Mouse (Mus musculus) central nervous system, embryonic 14 days (tissue): ENCODE measurements around the gene Tnfsf9. TPM values are rescaled to one million over a fixed set of nuclear protein-coding genes. Genes with fewer than 3 reads are reported as not detected.

Source experiments
- polyA plus RNA-seq: library from polyadenylated mRNA; depleted of rRNA; stranded (reverse); fragments of >200 nt; gene quantifications from 2 replicates; pipeline ENCODE4 v1.2.3, GENCODE M21; 2012; rRNA removed

Tnfsf9 gene
- polyA plus RNA-seq, result 6.9 and 7.3 TPM in 2 replicates

DNA sequence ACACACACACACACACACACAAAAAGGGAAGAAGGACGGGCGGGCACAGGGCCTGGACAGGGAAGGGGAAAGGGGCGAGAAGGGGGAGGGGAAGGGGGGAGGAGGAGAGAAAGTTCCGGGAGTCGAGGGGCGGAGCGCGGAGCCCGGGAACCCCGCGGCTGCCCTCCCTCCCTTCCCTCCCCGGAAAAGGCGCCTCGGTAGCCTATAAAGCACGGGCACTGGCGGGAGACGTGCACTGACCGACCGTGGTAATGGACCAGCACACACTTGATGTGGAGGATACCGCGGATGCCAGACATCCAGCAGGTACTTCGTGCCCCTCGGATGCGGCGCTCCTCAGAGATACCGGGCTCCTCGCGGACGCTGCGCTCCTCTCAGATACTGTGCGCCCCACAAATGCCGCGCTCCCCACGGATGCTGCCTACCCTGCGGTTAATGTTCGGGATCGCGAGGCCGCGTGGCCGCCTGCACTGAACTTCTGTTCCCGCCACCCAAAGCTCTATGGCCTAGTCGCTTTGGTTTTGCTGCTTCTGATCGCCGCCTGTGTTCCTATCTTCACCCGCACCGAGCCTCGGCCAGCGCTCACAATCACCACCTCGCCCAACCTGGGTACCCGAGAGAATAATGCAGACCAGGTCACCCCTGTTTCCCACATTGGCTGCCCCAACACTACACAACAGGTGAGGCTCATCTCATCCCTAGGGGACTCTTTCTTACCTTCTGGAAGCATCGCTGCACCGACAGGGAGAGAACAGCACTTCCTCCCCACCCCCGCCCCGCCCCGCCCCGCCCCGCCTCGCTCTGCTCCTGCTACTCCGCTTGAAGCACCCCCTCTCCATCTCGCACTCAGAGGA lies at the start of gene Tnfsf9:
Tnfsf9 (plus strand) TSS at position 145 of the 854 bp plus-strand sequence.

GRCm38 (mm10) chr17:57058891-57059485 lies 46.1 kb upstream of the Tnfsf9 start, which contains the start of gene Crb3:
Gene Crb3, plus strand, starts transcription at chr17:57059105.

DNA sequence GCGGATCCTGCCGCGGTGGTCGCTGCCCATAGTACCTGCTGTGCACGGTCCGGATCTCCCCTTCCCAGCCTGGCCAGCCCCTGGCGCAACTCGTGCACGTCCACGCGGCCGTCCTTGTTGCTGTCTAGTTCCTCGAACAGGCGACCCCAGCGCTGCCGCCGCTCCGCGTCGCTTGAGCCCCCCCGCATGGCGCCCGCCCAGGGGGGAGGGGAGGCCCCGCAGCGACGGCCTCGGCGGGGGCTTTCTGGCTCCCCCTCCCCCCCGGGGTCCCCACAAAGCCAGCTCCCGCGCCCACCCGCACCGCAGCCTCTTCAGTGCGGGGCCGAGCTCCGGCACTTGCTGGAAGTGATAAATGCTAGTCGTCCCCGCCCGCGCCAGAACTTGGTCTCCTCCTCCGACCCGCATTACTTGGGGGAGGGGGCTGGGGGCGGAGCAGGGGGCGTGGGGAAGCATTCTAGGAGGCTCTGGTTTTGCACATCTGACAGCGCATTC lies 45.6 kb upstream of the Tnfsf9 start, which contains the start of gene Slc25a23:
Slc25a23 (minus strand) TSS at position 378 of the 492 bp plus-strand sequence.

GRCm38 (mm10) chr17:57078336-57078735 lies 26.8 kb upstream of the Tnfsf9 start, which contains the start of gene Dennd1c:
Gene Dennd1c, minus strand, starts transcription at chr17:57078514.

DNA sequence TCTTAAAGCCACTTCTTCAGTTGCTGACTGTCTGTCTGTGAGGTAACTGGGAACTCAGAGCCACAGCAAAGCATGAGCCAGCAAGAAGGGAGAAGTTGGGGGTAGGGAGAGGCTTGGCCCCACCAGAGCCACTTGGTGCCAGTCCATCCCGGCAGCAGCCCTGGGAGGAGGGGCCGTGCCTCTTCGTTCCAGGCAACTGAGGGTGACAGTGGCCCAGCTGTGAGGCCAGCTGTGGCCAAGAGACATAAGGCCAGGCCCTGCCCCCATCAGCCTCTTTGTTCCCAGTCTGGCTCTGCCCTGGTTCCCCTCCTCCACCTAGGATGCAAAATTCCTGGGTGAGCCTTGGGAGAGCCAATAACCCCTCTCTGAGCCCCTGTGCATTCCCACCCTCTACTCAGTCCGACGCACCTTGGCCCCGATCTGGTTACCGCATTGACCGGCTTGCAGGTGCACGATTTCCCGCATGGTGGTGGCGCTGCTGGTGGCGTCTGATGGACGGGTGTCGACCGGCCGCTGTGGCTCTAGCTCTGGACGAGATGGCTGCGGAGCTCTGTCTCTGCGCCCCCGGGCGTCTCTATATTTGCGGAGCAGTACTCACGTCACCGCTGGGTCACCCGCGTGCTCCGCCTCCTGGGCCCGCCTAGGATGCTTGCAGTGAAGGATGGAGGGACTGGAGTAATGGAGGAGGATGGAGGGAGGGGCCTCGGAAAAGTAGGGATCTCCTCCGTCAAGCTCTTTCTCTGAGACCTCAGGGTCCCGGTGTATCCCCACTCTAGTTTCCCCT lies 17.9 kb upstream of the Tnfsf9 start, which contains the start of gene Tubb4a:
Tubb4a (minus strand) TSS at position 734 of the 784 bp plus-strand sequence.

GRCm38 (mm10) chr17:57148994-57149803 lies 44.1 kb downstream of the Tnfsf9 start, which contains the start of gene Cd70:
Gene Cd70, minus strand, starts transcription at chr17:57149777.

Other genes with a start within 250 kb of the Tnfsf9 start
- not detected in 2 replicates for gene Acsbg2, start 230.9 kb upstream of the Tnfsf9 start, polyA plus RNA-seq
- gene 1700061G19Rik, start 229.8 kb upstream of the Tnfsf9 start, polyA plus RNA-seq, result 0.05 and 0.06 TPM in 2 replicates
- 118 and 125 TPM in 2 replicates for gene Mllt1, start 169.9 kb upstream of the Tnfsf9 start, polyA plus RNA-seq
- not detected in 2 replicates for gene Acer1, start 123.2 kb upstream of the Tnfsf9 start, polyA plus RNA-seq
- gene Clpp, start 115.0 kb upstream of the Tnfsf9 start, polyA plus RNA-seq, result 157 and 168 TPM in 2 replicates
- gene Alkbh7, start 108.0 kb upstream of the Tnfsf9 start, polyA plus RNA-seq, result 28.8 and 30.1 TPM in 2 replicates
- gene Pspn, start 105.3 kb upstream of the Tnfsf9 start, polyA plus RNA-seq, result not detected in 2 replicates
- 90.2 and 95.7 TPM in 2 replicates for gene Gtf2f1, start 94.0 kb upstream of the Tnfsf9 start, polyA plus RNA-seq
- 0.10 TPM in 1 of 2 replicates, not detected in the other for gene Gm17949, start 93.9 kb upstream of the Tnfsf9 start, polyA plus RNA-seq
- 104 and 105 TPM in 2 replicates for gene Khsrp, start 73.8 kb upstream of the Tnfsf9 start, polyA plus RNA-seq
- gene Slc25a41, start 63.7 kb upstream of the Tnfsf9 start, polyA plus RNA-seq, result 0.08 and 0.11 TPM in 2 replicates
- gene Crb3, start 46.2 kb upstream of the Tnfsf9 start, polyA plus RNA-seq, result 2.0 and 2.4 TPM in 2 replicates
- gene Slc25a23, start 45.5 kb upstream of the Tnfsf9 start, polyA plus RNA-seq, result 75.6 and 77.7 TPM in 2 replicates
- gene Dennd1c, start 26.8 kb upstream of the Tnfsf9 start, polyA plus RNA-seq, result 5.7 and 5.8 TPM in 2 replicates
- 179 and 184 TPM in 2 replicates for gene Tubb4a, start 17.5 kb upstream of the Tnfsf9 start, polyA plus RNA-seq
- 0.61 and 0.76 TPM in 2 replicates for gene Cd70, start 44.5 kb downstream of the Tnfsf9 start, polyA plus RNA-seq
- 0.04 and 0.10 TPM in 2 replicates for gene Tnfsf14, start 88.9 kb downstream of the Tnfsf9 start, polyA plus RNA-seq
- gene C3, start 122.8 kb downstream of the Tnfsf9 start, polyA plus RNA-seq, result 1.0 and 1.5 TPM in 2 replicates
- gene Gpr108, start 143.1 kb downstream of the Tnfsf9 start, polyA plus RNA-seq, result 20.5 and 24.5 TPM in 2 replicates
- gene Trip10, start 144.1 kb downstream of the Tnfsf9 start, polyA plus RNA-seq, result 17.2 and 21.5 TPM in 2 replicates
- 1.6 TPM in 2 replicates for gene Vav1, start 173.8 kb downstream of the Tnfsf9 start, polyA plus RNA-seq